Mouse (Mus musculus): ENCODE measurements around the gene Ripor1.
"Not testable (repeated sequence)": the region's sequence is repeated elsewhere in the genome, so short reads cannot be mapped to it uniquely, and the experiment has no call there.

- TF ChIP-seq POLR2A (IDR thresholded peaks at IDR 0.05; ENCODE audit: control insufficient read depth, extremely low read depth, insufficient read depth, low read length, poor library complexity); CTCF (IDR thresholded peaks at IDR 0.05; ENCODE audit: borderline replicate concordance, control insufficient read depth, extremely low read depth, insufficient read depth, low read length, poor library complexity): not testable (repeated sequence)
Measured at GRCm38 (mm10) chr8:105564573-105565229, 40.4 kb upstream of the Ripor1 start.
